Mouse (Mus musculus) layer of hippocampus, postnatal 36 days (tissue): ENCODE results near the gene Ogg1. TPM values are rescaled to one million over a fixed set of nuclear protein-coding genes. Genes with fewer than 3 reads are reported as not detected.

Source experiments
- DNase-seq, 2 experiments: peaks; one replicate each; pipeline ENCODE4 v3.0.0; 2022
- total RNA-seq, 2 experiments: library from RNA; stranded (reverse); gene quantifications; 2 replicates each; pipeline ENCODE4 v1.2.3; 2021

Gene Ogg1
- total RNA-seq, 2 experiments from 2014 or later, result 8.3 to 9.5 TPM

DNA sequence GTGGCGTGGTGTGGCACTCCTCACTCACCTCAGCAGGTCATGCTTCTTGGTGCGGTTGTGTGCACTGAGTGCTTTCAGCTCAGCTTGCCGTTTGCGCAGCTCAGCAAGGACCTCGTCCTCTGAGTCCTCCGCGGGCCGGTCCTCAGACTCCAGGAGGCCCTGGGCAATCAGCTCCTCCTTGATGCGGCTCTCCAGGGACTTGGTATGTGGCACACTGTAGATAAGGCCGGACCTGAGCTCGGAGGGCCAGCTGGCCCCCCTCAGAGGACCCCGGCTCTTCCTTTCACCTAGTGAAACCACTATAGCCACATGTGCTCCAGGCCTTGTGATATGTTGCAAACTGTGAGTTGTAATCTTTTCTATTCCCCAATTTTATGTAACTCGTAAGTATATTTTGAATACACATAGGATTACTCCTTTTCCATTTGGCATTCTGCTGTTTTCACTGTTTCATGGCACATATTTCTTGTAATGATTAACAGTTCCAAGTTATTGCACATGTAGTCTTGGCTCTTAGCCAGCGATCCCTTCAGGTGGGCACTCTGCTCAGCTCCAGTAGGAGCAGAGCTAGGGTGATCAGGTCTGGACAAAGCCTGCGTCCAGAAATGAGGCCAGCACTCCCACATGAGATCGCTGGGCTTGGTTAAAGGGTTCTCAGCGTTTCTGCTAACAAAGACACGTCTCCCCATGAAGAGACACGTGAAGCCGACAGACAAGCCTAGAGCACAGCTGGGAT, 43.6 kb downstream of the Ogg1 start:
- no peak for DNase-seq

DNA sequence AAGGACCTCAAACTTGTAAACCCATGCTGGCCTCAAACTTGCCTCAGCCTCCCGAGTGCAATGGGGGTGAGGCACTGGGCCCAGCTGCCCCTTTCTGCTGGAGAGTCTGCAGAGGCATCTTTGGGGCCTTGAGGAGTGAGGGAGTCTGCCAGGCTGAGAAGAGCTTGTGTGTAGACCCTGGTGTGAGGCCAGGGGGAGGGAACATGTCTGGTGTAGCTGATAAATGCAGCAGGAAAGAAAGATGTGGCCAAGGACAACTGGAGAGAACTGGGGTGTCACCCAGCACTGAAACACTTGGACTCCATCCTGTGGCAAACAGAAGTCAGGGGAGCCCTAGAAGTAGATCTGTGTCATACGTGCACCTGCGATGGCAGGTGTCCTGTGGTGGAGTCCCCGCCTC, 46.7 kb downstream of the Ogg1 start:
- no peak for DNase-seq

DNA sequence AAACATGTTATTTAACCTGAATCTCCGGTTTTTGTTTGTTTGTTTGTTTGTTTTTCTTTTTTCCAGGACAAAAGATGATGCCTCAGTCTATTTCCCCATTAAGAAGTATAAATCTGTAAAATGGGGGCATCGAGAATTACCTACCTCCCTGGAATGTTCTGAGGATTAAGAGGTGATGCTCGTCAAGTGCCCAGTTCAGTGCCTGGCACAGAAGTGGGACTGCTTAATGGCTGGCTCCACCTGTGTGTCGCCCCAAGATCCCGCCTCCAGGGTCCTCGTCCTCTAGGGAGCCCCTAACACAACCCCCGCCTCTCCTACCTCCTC, 50.4 kb downstream of the Ogg1 start:
- DNase-seq, result no peak

DNA sequence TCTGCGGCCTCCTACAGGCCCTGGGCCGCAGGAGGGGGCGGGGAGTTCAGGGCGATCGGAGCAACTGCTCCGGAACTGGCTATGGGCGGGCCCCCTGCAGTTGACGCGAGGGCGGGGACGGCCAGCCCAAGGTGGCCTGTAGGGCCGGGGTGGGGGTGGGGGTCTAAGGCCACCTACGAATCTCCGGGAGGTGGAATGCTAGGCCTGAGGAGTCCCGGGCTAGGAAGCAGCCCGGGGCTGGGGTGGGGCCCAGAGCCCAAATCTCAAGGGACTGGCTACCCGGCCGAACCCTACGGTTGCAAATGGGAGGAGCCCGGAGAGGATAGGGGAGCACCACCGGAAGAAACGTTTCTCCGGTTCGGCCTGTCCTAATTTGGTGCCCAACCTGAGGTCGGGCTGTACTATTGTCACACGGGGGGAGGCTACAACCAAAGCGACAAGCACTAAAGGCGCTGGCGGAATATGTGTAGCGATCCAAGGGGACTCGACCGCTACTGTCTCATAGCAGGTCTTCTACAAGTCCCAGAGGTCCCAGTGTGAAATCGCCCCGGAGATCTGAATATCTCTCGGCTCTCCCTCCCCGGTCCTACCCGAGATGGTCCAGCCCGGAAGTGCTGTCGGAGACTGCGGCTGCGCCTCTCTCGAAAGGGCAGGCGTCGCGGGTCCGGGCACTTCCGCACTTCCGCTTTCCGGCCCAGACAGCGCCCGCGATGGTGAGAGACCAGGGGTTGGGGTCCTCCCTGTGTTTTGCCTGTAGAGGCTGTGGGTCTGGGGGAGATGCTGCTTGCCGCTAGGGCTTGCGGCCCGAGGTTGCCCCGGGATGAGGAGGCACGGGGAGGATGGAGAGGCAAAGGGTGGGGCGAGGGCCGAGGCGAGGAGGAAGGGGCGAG, 51.0 kb downstream of the Ogg1 start, which contains the start of the genes Tada3 and Arpc4:
TSS of gene Tada3 (minus strand) at position 388 of the 890 bp plus-strand sequence.
TSS of gene Arpc4 (plus strand) at position 620 of the 890 bp plus-strand sequence.
- peak; percentile 89 to 90 for DNase-seq

DNA sequence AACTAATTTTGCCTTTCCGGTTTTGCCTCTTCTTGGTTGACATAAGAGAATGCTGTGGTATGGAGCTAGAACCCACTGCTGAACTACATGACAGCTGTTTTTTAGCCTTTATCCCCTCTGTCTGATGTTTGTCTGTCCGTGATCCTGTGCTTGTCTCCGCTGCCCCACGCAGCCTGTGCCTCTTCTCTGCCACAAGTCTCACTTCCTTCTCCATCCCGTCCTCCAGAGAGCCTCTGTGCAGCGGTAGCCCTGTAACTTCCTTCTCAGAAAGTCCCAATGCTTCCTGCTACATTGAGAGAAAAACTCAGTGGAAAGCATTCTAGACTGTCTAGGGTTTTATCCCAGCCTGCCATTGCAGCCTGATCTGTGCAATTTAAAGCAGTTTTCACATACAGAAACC, 52.5 kb downstream of the Ogg1 start:
- DNase-seq, result no peak

DNA sequence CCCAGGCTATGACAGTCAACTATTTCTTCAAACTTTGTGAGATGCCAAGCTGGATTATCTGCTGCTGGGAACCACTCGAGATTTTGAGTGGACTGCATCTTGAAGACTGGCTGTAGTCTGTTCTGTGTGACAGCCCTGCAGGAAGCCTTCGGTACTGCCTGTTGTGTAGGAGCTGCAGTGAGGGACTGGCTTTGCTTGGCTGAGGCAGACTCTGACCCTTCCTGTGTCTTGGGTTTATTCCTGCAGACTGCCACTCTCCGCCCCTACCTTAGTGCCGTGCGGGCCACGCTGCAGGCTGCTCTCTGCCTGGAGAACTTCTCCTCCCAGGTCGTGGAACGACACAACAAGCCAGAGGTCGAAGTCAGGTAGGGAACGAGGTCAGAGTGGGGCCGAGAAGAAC, 53.7 kb downstream of the Ogg1 start:
- no peak for DNase-seq

DNA sequence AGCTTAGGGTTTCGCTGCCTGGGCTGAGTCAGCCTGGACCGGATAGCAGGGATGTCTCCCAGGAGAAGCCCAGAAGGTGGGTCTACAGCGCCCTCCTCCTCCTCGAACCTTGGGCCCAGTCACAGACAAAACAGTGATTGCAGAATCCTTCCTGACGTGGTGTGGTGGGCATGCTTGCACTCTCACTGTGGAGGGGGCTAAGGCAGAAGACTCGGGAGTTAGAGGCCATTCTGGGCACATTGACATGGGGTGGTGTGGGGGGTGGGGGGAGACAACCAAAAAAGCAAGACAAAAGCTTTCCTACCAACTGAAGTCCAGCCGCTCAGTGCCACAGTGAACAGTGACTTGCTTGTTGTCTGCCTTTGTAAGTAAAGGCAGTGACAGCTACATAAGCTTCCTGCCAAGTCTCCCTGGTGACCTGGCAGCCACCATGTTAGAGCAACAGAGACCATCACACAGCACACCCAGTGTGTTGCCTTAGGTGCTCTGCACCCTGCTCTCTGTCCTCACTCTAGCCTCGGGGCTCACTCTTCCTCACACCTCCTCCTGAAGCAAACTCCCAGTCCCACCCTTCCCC, 57.7 kb downstream of the Ogg1 start:
- DNase-seq, result no peak

Other genes with a start within 250 kb of the Ogg1 start
- 100 to 1,000 TPM; 103 to 117 TPM for gene Setd5, start 249.6 kb upstream of the Ogg1 start, total RNA-seq
- gene Lhfpl4, start 131.6 kb upstream of the Ogg1 start, total RNA-seq, result 10 to 100 TPM; 75.6 to 78.2 TPM
- gene Mtmr14, start 89.1 kb upstream of the Ogg1 start, total RNA-seq, result 10 to 100 TPM; 12.6 to 14.5 TPM
- 10 to 100 TPM; 17.6 to 22.7 TPM for gene Cpne9, start 44.7 kb upstream of the Ogg1 start, total RNA-seq
- gene Brpf1, start 19.8 kb upstream of the Ogg1 start, total RNA-seq, result 10 to 100 TPM; 36.3 to 39.4 TPM
- gene Camk1, start 17.0 kb downstream of the Ogg1 start, total RNA-seq, result 10 to 100 TPM; 48.6 to 50.1 TPM
- gene Tada3, start 50.9 kb downstream of the Ogg1 start, total RNA-seq, result 10 to 100 TPM; 53.4 to 56.1 TPM
- 100 to 1,000 TPM; 296 to 329 TPM for gene Arpc4, start 51.1 kb downstream of the Ogg1 start, total RNA-seq
- 10 to 100 TPM; 17.8 to 19.3 TPM for gene Ttll3, start 62.3 kb downstream of the Ogg1 start, total RNA-seq
- gene Rpusd3, start 92.4 kb downstream of the Ogg1 start, total RNA-seq, result 10 to 100 TPM; 31.1 to 32.4 TPM
- not detected for gene Cidec, start 108.8 kb downstream of the Ogg1 start, total RNA-seq
- 10 to 100 TPM; 43.4 to 50.6 TPM for gene Jagn1, start 115.6 kb downstream of the Ogg1 start, total RNA-seq
- under 1 TPM; 0.25 to 0.27 TPM for gene Il17re, start 131.5 kb downstream of the Ogg1 start, total RNA-seq
- 1 to 10 TPM; 6.4 to 9.7 TPM for gene Il17rc, start 144.5 kb downstream of the Ogg1 start, total RNA-seq
- gene Creld1, start 156.3 kb downstream of the Ogg1 start, total RNA-seq, result 100 to 1,000 TPM; 122 to 133 TPM
- 10 to 100 TPM; 52.8 to 54.1 TPM for gene Prrt3, start 175.0 kb downstream of the Ogg1 start, total RNA-seq
- gene Emc3, start 204.7 kb downstream of the Ogg1 start, total RNA-seq, result 10 to 100 TPM; 75.1 to 82.0 TPM
- 1 to 10 TPM; 1.9 to 2.5 TPM for gene Fancd2, start 204.7 kb downstream of the Ogg1 start, total RNA-seq